Mouse (Mus musculus) gastrocnemius, adult 18-20 months (tissue): ENCODE results near the gene Inpp5e. TPM values are rescaled to one million over a fixed set of nuclear protein-coding genes. Genes with fewer than 3 reads are reported as not detected.

ENCODE experiments used
- DNase-seq: peaks from one replicate; pipeline ENCODE4 v3.0.0; 2021; ENCODE audit warnings: low spot score
- total RNA-seq, 2 experiments: library from RNA; stranded (reverse); gene quantifications; 2 replicates each; pipeline ENCODE4 v1.2.3; 2021

Gene Inpp5e
- total RNA-seq, 2 experiments from 2014 or later: 8.6 to 9.2 TPM

GRCm38 (mm10) chr2:26364738-26365465 is 44.1 kb downstream of the Inpp5e start:
- peak; percentile 71 for DNase-seq

GRCm38 (mm10) chr2:26363481-26363880 is 45.5 kb downstream of the Inpp5e start:
- no peak for DNase-seq

GRCm38 (mm10) chr2:26362991-26363390 is 46.0 kb downstream of the Inpp5e start:
- no peak for DNase-seq

GRCm38 (mm10) chr2:26360772-26361171 is 48.2 kb downstream of the Inpp5e start, which contains the start of gene Card9:
TSS of gene Card9 (minus strand) at chr2:26360918.
- no peak for DNase-seq

GRCm38 (mm10) chr2:26359983-26360382 is 49.0 kb downstream of the Inpp5e start:
- DNase-seq: peak; percentile 46

- no peak for DNase-seq
These were observed 50.2 kb downstream of the Inpp5e start for GRCm38 (mm10) chr2:26358667-26359320.

GRCm38 (mm10) chr2:26357484-26357883 is 51.5 kb downstream of the Inpp5e start:
- no peak for DNase-seq

GRCm38 (mm10) chr2:26356678-26357077 is 52.3 kb downstream of the Inpp5e start:
- DNase-seq: no peak

GRCm38 (mm10) chr2:26356231-26356630 is 52.8 kb downstream of the Inpp5e start:
- DNase-seq: no peak

- no peak for DNase-seq
These were observed 54.6 kb downstream of the Inpp5e start for GRCm38 (mm10) chr2:26354401-26354800.

GRCm38 (mm10) chr2:26353066-26353980 is 55.7 kb downstream of the Inpp5e start:
- no peak for DNase-seq

- no peak for DNase-seq
These were observed 56.6 kb downstream of the Inpp5e start for GRCm38 (mm10) chr2:26352291-26352910.

GRCm38 (mm10) chr2:26351358-26352290 is 57.4 kb downstream of the Inpp5e start, which contains the start of gene Dnlz:
TSS of gene Dnlz (minus strand) at chr2:26352110.
- peak; percentile 94 for DNase-seq

GRCm38 (mm10) chr2:26348241-26348640 is 60.8 kb downstream of the Inpp5e start:
- no peak for DNase-seq

Other genes starting within 250 kb of the Inpp5e start
- gene Lhx3, start 200.9 kb downstream of the Inpp5e start, total RNA-seq: not detected
- 1 to 10 TPM; 3.5 to 3.8 TPM for gene Qsox2, start 171.7 kb downstream of the Inpp5e start, total RNA-seq
- gene Ccdc187, start 114.6 kb downstream of the Inpp5e start, total RNA-seq: not detected
- gene Gpsm1, start 93.7 kb downstream of the Inpp5e start, total RNA-seq: 1 to 10 TPM; 1.6 to 2.3 TPM
- gene Dnlz, start 57.1 kb downstream of the Inpp5e start, total RNA-seq: 10 to 100 TPM; 21.3 to 23.0 TPM
- gene Card9, start 48.3 kb downstream of the Inpp5e start, total RNA-seq: under 1 TPM; 0.47 to 0.82 TPM
- 1 to 10 TPM; 4.2 to 6.5 TPM for gene Snapc4, start 28.6 kb downstream of the Inpp5e start, total RNA-seq
- 10 to 100 TPM; 24.3 to 25.6 TPM for gene Entr1, start 19.9 kb downstream of the Inpp5e start, total RNA-seq
- gene Pmpca, start 19.9 kb downstream of the Inpp5e start, total RNA-seq: 100 to 1,000 TPM; 131 to 133 TPM
- gene Sec16a, start 36.0 kb upstream of the Inpp5e start, total RNA-seq: 10 to 100 TPM; 23.5 to 24.8 TPM
- gene Notch1, start 107.5 kb upstream of the Inpp5e start, total RNA-seq: 10 to 100 TPM in 1 of 2 experiments, 1 to 10 TPM in 1; 6.1 to 10.0 TPM
- 10 to 100 TPM; 19.6 to 34.7 TPM for gene Egfl7, start 170.8 kb upstream of the Inpp5e start, total RNA-seq
- gene Gm20532, start 177.4 kb upstream of the Inpp5e start, total RNA-seq: not detected
- 1 to 10 TPM; 6.3 to 7.5 TPM for gene Agpat2, start 195.2 kb upstream of the Inpp5e start, total RNA-seq
- 1 to 10 TPM; 1.9 TPM for gene Fam69b, start 219.3 kb upstream of the Inpp5e start, total RNA-seq